8 mouse cellular contexts compared by ENCODE assay signal in the genomic region with DNA sequence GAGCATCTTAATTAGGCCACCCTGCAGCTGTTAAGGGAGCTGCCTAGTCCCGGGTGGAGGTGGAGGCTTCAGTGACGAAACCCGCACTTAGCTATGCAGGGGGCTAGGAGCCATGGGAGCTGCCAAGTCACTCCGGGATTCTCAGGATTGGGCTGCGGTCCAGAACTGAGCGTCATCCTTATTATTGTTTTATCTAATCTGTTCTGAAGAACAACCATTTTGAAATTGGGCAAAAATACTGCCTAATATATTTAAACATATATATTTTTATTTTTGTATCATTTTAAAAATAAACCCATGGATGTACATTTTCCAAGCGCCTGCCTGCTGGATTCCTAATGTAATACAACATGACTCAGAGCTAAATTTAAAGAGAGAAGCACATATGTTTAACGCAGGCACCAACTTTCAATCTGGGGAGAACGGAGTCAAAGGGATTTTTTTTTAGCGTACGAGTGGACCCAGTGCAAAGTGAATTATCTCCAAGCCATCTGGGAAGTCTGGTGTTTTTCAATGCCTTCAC. TPM values are rescaled to one million over a fixed set of nuclear protein-coding genes. Genes with fewer than 3 reads are reported as not detected.
DNase-seq lines count a peak whose midpoint lies in the region.

No protein-coding gene starts in this region.

- intact Hi-C loops in left cerebral cortex, postnatal 36 days (cut with DNase I) = no loop called here

- peak; percentile 3 to 12 for DNase-seq in cerebellum, adult 18-20 months
- no peak for DNase-seq in cerebellum, adult 11-12 months
- DNase-seq in NIH3T3 (ENCODE audit: low read depth) = peak; percentile 9
- DNase-seq in layer of hippocampus, adult 18-20 months (ENCODE audit: low spot score in 2 of 2) = peak; percentile 37 to 62
- peak; percentile 57 to 67 for DNase-seq in left cerebral cortex, postnatal 36 days (ENCODE audit: low spot score in 2 of 2)
- DNase-seq in embryo, embryonic 11 days = no peak
- no peak for DNase-seq in spleen, postnatal 36 days (ENCODE audit: low spot score in 2 of 2)
- DNase-seq in urinary bladder, postnatal 14 days (ENCODE audit: low spot score) = no peak

RNA-seq across cellular contexts. Expression of gene Med27, which starts 26.3 kb away (rescaled TPM):
- 10 to 100 TPM; 48.2 to 49.0 TPM for total RNA-seq in layer of hippocampus, adult 18-20 months (2021)
- total RNA-seq in left cerebral cortex, postnatal 36 days (2021) = 10 to 100 TPM; 36.4 to 40.4 TPM

Comparison
In these comparisons a context has a peak if more than half of its experiments do, and no peak if none do; other contexts are left out.
1. DNase-seq: peak in cerebellum, adult 18-20 months (2 of 2), NIH3T3 (single experiment), layer of hippocampus, adult 18-20 months (2 of 2) and left cerebral cortex, postnatal 36 days (2 of 2); none in cerebellum, adult 11-12 months (single experiment), embryo, embryonic 11 days (single experiment), spleen, postnatal 36 days (0 of 2) and urinary bladder, postnatal 14 days (single experiment).